Mouse (Mus musculus): ENCODE measurements around the gene Nsmce4a.

GRCm38 (mm10) chr7:130578607-130579006 is 5.7 kb upstream of the Nsmce4a start:
- TF ChIP-seq CTCF (IDR thresholded peaks at IDR 0.05; ENCODE audit: borderline replicate concordance, insufficient read depth, low read depth, low read length) (no peak), POLR2A (IDR thresholded peaks at IDR 0.05; ENCODE audit: borderline replicate concordance, insufficient read depth, low read length) (no peak)

All from cerebellum, adult 2 months (tissue).